Mouse (Mus musculus) midbrain, embryonic 14.5 days (tissue): ENCODE results near the gene Prf1. TPM values are rescaled to one million over a fixed set of nuclear protein-coding genes. Genes with fewer than 3 reads are reported as not detected.

Experiments used
- ATAC-seq: fragments of 200-750 bp; cut with Nextera tagmentation; 2 replicates; pipeline ENCODE4 v1.8.0; 2017; ENCODE audit warnings: moderate number of reproducible peaks, moderate library complexity; ENCODE audit not compliant: low FRiP score, low TSS enrichment
- DNase-seq: peaks from one replicate; pipeline ENCODE4 v3.0.0-alpha.2; 2015
- H3K27ac ChIP-seq: fragments of 300-500 bp; sonication (generic); replicated peaks from 2 replicates; pipeline ENCODE4 v1.5.1; 2014; ENCODE audit warnings: mild to moderate bottlenecking, low read depth, low read length, moderate library complexity
- H3K27me3 ChIP-seq: fragments of 300-500 bp; sonication (generic); 2 replicates; pipeline ENCODE4 v1.6.1; 2014; ENCODE audit warnings: low read length, control low read depth, mixed read lengths; ENCODE audit not compliant: control insufficient read depth, insufficient read depth
- H3K36me3 ChIP-seq: fragments of 300-500 bp; sonication (generic); 2 replicates; pipeline ENCODE4 v1.6.1; 2014; ENCODE audit warnings: low read length, control low read depth; ENCODE audit not compliant: control insufficient read depth, insufficient read depth
- H3K4me1 ChIP-seq: fragments of 300-500 bp; sonication (generic); 2 replicates; pipeline ENCODE4 v1.6.1; 2014; ENCODE audit warnings: mild to moderate bottlenecking, antibody characterized with exemption, low read length, control low read depth; ENCODE audit not compliant: control insufficient read depth, insufficient read depth
- H3K4me2 ChIP-seq: fragments of 300-500 bp; sonication (generic); 2 replicates; pipeline ENCODE4 v1.6.1; 2014; ENCODE audit warnings: mild to moderate bottlenecking, low read length, moderate library complexity
- H3K4me3 ChIP-seq: fragments of 300-500 bp; sonication (generic); replicated peaks from 2 replicates; pipeline ENCODE4 v1.5.1; 2014; ENCODE audit warnings: low read depth, low read length
- H3K9ac ChIP-seq: fragments of 300-500 bp; sonication (generic); replicated peaks from 2 replicates; pipeline ENCODE4 v1.6.1; 2014; ENCODE audit warnings: mild to moderate bottlenecking, low read length, moderate library complexity
- H3K9me3 ChIP-seq: fragments of 300-500 bp; sonication (generic); 2 replicates; pipeline ENCODE4 v1.6.1; 2016; ENCODE audit warnings: low read length, control low read depth, mixed read lengths; ENCODE audit not compliant: control insufficient read depth
- WGBS: fragments of 180-500 bp; shearing (Covaris S2); extraction: QIAGEN DNeasy Blood & Tissue Kit; methylation state at CpG from one replicate; pipeline ENCODE4 v1.1.7; 2014; 5-methylcytosine and 5-hydroxymethylcytosine counted together
- polyA plus RNA-seq: library from polyadenylated mRNA; unstranded; fragments of >200 nt; fragmentation: Nextera tagmentation; extraction: Ambion mirVana; gene quantifications from 2 replicates; pipeline ENCODE4 v1.2.1, GENCODE M21; 2014

Gene Prf1
- polyA plus RNA-seq, 1 experiment from 2014 or later = not detected

DNA sequence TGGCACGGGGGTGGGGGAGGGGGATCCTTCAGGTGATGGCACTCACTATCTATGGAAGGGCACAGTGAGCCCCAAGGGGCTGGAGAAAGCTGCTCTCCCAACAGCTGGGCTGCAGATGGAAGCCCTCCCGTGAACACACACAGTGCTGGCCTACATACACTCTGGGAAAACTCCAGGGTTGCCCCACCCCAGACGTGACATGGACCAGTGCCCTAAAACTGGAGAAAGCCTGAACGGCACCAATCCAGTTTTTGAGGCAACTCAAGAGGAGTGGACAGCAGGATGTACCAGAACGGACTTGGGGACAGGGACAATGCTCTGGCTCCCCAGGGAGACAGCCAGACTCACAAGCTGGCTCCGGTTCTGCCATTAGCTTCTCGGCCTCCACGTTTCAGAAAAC, 27.1 kb downstream of the Prf1 start:
- Histone ChIP-seq H3K4me1 (no peaks in the 10 kb centered on the region), H3K36me3 (no peaks in the 10 kb centered on the region), H3K4me3 (no peak overlapping the region), H3K4me2 (no peak overlapping the region), H3K27me3 (no peaks in the 10 kb centered on the region), H3K27ac (no peak overlapping the region), H3K9ac (no peak overlapping the region), H3K9me3 (no peaks in the 10 kb centered on the region)
- no peak for ATAC-seq
- DNase-seq = no peak
- WGBS = 76% methylated on average over 8 of the region's 8 CpGs

- ATAC-seq = no peak
- no peak for DNase-seq
- Histone ChIP-seq H3K27ac (no peak overlapping the region), H3K27me3 (no peaks in the 10 kb centered on the region), H3K9ac (no peak overlapping the region), H3K4me3 (no peak overlapping the region), H3K4me1 (no peaks in the 10 kb centered on the region), H3K9me3 (no peaks in the 10 kb centered on the region), H3K4me2 (no peak overlapping the region), H3K36me3 (no peaks in the 10 kb centered on the region)
- 32% methylated on average over 9 of the region's 9 CpGs for whole genome bisulfite sequencing
Measured at GRCm38 (mm10) chr10:61325782-61326328, 28.2 kb downstream of the Prf1 start.

DNA sequence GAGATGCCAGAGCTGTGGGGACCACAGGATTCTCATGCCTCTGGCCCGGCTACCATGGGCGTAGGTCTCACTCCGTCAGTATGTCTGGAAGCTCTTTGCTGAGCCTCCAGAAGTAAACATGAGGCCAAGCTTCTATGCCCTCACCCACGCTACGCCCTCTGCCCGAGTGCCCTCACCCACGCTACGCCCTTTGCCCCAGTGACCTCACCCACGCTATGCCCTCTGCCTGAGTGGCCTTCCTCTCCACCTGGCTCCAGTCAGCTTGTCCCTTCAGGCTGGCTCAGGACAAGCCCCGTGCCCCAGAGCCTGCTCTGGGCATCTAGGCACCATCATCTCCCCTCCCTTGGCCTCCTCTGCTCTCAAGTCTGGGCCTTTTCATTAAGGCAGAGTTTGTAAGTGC, 29.9 kb downstream of the Prf1 start:
- Histone ChIP-seq H3K27ac (no peak overlapping the region), H3K4me1 (no peaks in the 10 kb centered on the region), H3K9me3 (no peaks in the 10 kb centered on the region), H3K9ac (no peak overlapping the region), H3K36me3 (no peaks in the 10 kb centered on the region), H3K4me3 (no peak overlapping the region), H3K4me2 (no peak overlapping the region), H3K27me3 (no peaks in the 10 kb centered on the region)
- ATAC-seq (no peak), DNase-seq (no peak)
- 80% methylated on average over 10 of the region's 10 CpGs for WGBS

DNA sequence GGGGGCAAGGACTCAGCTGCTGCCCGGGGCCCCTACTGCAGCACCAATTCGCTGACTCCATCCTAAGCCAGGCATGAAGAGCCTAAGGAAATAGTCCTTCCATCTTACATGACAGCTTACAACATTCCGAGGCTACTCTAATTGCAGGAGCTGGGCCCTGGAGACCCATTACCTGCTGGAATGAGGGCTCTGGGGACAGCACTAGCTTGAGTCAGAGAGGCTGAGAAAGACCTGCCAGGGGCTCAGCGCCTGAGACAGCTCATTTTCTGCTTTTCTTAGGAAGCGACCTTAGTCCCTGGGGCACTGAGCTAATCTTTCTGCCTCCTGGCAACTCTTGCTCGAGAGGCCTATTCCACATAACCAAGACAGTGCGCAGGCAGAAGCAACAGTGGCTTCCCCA, 31.3 kb downstream of the Prf1 start:
- H3K9me3 ChIP-seq = no peaks in the 10 kb centered on the region
- WGBS = 28% methylated on average over 7 of the region's 7 CpGs
- ATAC-seq (no peak), DNase-seq (peak; percentile 62)
- H3K36me3 ChIP-seq = no peaks in the 10 kb centered on the region
- H3K4me2 ChIP-seq = no peak overlapping the region
- no peak overlapping the region for H3K9ac ChIP-seq
- H3K4me3 ChIP-seq = no peak overlapping the region
- no peaks in the 10 kb centered on the region for H3K4me1 ChIP-seq
- H3K27ac ChIP-seq = no peak overlapping the region
- H3K27me3 ChIP-seq = no peaks in the 10 kb centered on the region

DNA sequence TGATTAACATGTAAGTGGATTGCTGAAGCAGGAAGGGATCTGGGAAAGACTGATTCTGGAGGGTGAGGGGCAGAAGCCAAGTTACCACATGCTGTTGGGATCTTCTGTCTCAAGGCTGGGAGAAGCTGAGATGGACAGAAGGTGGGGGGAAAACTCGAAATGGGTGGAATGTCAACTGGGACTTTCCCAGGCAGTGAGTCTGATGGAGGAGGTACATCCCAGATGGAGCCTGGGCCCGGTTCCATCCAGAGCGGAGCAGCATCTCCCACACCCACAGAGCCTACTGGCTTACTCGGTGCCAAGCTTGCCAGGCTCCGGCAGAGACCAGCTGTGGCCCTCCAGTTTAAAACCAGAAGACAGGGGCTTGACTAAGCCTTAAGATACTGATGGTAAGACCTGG, 33.4 kb downstream of the Prf1 start:
- whole genome bisulfite sequencing = 87% methylated on average over 5 of the region's 5 CpGs
- no peaks in the 10 kb centered on the region for H3K36me3 ChIP-seq
- H3K9ac ChIP-seq = no peak overlapping the region
- ATAC-seq = no peak
- no peaks in the 10 kb centered on the region for H3K27me3 ChIP-seq
- no peaks in the 10 kb centered on the region for H3K9me3 ChIP-seq
- H3K4me3 ChIP-seq = no peak overlapping the region
- DNase-seq = no peak
- no peak overlapping the region for H3K27ac ChIP-seq
- H3K4me1 ChIP-seq = no peaks in the 10 kb centered on the region
- H3K4me2 ChIP-seq = no peak overlapping the region

GRCm38 (mm10) chr10:61334545-61334944, 36.9 kb downstream of the Prf1 start:
- H3K27ac ChIP-seq = no peak overlapping the region
- no peaks in the 10 kb centered on the region for H3K9me3 ChIP-seq
- WGBS = 72% methylated on average over 7 of the region's 7 CpGs
- no peaks in the 10 kb centered on the region for H3K27me3 ChIP-seq
- no peak overlapping the region for H3K4me3 ChIP-seq
- no peak for DNase-seq
- H3K4me1 ChIP-seq = no peaks in the 10 kb centered on the region
- H3K4me2 ChIP-seq = no peak overlapping the region
- no peaks in the 10 kb centered on the region for H3K36me3 ChIP-seq
- ATAC-seq = no peak
- no peak overlapping the region for H3K9ac ChIP-seq

DNA sequence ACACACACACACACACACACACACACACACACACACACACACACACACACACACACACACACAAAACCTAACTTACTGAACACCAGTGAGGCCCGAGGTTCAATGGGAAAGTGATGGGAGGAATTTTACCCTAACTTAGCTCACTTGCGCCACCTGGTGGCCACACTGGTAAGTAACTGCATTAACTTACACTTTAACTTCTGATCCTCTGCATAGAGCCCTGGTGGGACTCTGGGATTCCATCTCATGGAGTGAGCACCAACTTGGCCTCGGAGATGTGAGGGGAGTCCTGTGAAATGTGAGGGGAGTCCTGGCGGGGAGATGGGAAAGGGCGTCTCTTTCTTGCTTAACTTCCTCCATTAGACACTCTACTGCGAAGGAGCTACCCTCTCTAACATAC, 38.5 kb downstream of the Prf1 start:
- 24% methylated on average over 6 of the region's 6 CpGs for WGBS
- Histone ChIP-seq H3K9ac (no peak overlapping the region), H3K4me3 (no peak overlapping the region), H3K4me2 (no peak overlapping the region), H3K36me3 (no peaks in the 10 kb centered on the region), H3K27me3 (no peaks in the 10 kb centered on the region), H3K27ac (no peak overlapping the region), H3K9me3 (no peaks in the 10 kb centered on the region), H3K4me1 (no peaks in the 10 kb centered on the region)
- peak; percentile 96 for DNase-seq
- ATAC-seq = no peak

DNA sequence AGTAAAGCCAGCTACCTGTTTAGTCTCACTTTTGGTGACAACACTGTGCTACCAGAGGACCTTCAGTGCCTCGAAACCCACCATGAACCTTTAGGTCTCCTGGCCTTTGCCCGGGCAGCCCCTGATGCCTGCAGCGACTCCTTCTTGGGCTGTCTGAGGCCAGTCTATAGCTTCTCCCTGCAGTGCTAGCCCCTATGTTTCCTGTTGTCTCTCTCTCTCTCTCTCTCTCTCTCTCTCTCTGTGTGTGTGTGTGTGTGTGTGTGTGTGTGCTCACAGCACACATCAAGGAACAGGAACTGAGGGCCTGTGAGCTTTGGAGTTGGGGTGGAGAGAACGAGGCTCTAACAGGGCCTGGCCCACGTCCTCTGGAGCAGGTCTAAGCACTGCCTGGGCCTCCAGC, 39.0 kb downstream of the Prf1 start:
- Histone ChIP-seq H3K4me1 (no peaks in the 10 kb centered on the region), H3K27ac (no peak overlapping the region), H3K36me3 (no peaks in the 10 kb centered on the region), H3K4me2 (no peak overlapping the region), H3K27me3 (no peaks in the 10 kb centered on the region), H3K9ac (no peak overlapping the region), H3K4me3 (no peak overlapping the region), H3K9me3 (no peaks in the 10 kb centered on the region)
- 75% methylated on average over 5 of the region's 5 CpGs for WGBS
- DNase-seq (no peak), ATAC-seq (no peak)

DNA sequence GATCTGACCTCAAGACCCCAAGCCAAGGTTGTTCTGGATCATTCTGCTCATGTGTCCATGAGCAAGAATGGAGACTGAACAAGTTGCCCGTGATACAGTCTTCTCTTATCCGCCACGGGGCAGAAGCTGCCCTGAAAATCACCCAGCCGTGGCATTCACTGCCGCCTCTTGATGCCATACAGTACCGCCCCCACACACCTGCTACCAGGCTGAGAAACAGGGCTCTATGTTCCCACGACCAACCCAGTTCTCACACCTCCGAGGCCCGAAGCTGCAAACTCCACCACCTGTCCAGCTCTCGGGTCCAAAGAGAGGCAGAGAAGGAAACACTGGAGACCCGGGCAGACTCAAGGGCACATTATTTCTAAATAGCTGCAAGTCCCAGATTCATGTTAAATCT, 40.0 kb downstream of the Prf1 start:
- Histone ChIP-seq H3K9me3 (no peaks in the 10 kb centered on the region), H3K4me1 (no peaks in the 10 kb centered on the region), H3K4me2 (no peak overlapping the region), H3K36me3 (no peaks in the 10 kb centered on the region), H3K4me3 (no peak overlapping the region), H3K27me3 (no peaks in the 10 kb centered on the region), H3K27ac (no peak overlapping the region), H3K9ac (no peak overlapping the region)
- DNase-seq = no peak
- WGBS = 90% methylated on average over 11 of the region's 11 CpGs
- no peak for ATAC-seq
